Mouse (Mus musculus) small intestine, adult 2 months (tissue): ENCODE measurements around the gene Pramel7. TPM values are rescaled to one million over a fixed set of nuclear protein-coding genes. Genes with fewer than 3 reads are reported as not detected.
"Not testable (repeated sequence)": the region's sequence is repeated elsewhere in the genome, so short reads cannot be mapped to it uniquely, and the experiment has no call there.

Experiments used
- H3K27ac ChIP-seq: fragments of 200-500 bp; 2 replicates; pipeline ENCODE4 v1.5.1; 2012; ENCODE audit warnings: low read depth, low read length, control low read depth, inconsistent platforms; ENCODE audit not compliant: insufficient read depth
- H3K27me3 ChIP-seq: fragments of 200-500 bp; 2 replicates; pipeline ENCODE4 v1.6.1; 2012; ENCODE audit warnings: mild to moderate bottlenecking, moderate library complexity, low read length, inconsistent platforms; ENCODE audit not compliant: control insufficient read depth, insufficient read depth
- H3K36me3 ChIP-seq: fragments of 200-500 bp; 2 replicates; pipeline ENCODE4 v1.6.1; 2012; ENCODE audit warnings: mild to moderate bottlenecking, low read length, control low read depth, inconsistent platforms; ENCODE audit not compliant: control insufficient read depth, insufficient read depth
- H3K4me1 ChIP-seq: fragments of 200-500 bp; 2 replicates; pipeline ENCODE4 v1.6.1; 2012; ENCODE audit warnings: low read length, inconsistent platforms, mixed read lengths; ENCODE audit not compliant: control insufficient read depth, insufficient read depth, insufficient read length
- H3K4me3 ChIP-seq: fragments of 200-500 bp; 2 replicates; pipeline ENCODE4 v1.5.1; 2012; ENCODE audit warnings: low read depth, mild to moderate bottlenecking, control low read depth, inconsistent platforms, low read length, moderate library complexity
- CTCF ChIP-seq: fragments of 200-500 bp; IDR thresholded peaks from 2 replicates; pipeline ENCODE4 v1.5.1; 2012; ENCODE audit warnings: low read depth, mild to moderate bottlenecking, control low read depth, inconsistent platforms, low read length, moderate library complexity, mixed read lengths; ENCODE audit not compliant: insufficient replicate concordance, insufficient read length; ENCODE audit errors: extremely low read depth
- POLR2A ChIP-seq: fragments of 200-500 bp; IDR thresholded peaks from 2 replicates; pipeline ENCODE4 v1.6.1; 2012; ENCODE audit warnings: low read depth, mild to moderate bottlenecking, control low read depth, inconsistent platforms, low read length, moderate library complexity
- WGBS: fragments of 180-500 bp; shearing (Covaris S2); methylation state at CpG from one replicate; pipeline ENCODE4 v1.1.7; 2018; 5-methylcytosine and 5-hydroxymethylcytosine counted together
- polyA plus RNA-seq: library from polyadenylated mRNA; depleted of rRNA; stranded (reverse); fragments of >200 nt; gene quantifications from 2 replicates; pipeline ENCODE4 v1.2.3, GENCODE M21; 2012; rRNA removed

Gene Pramel7
- polyA plus RNA-seq = not detected in 2 replicates

- not testable (repeated sequence) for H3K4me3 ChIP-seq, H3K27me3 ChIP-seq, H3K4me1 ChIP-seq, H3K36me3 ChIP-seq, H3K27ac ChIP-seq
- WGBS = 87% methylated on average over 4 of the region's 5 CpGs
Observed at GRCm38 (mm10) chr2:87496993-87497392, at the start of gene Pramel7. Gene Pramel7 (minus strand): TSS chr2:87497093.

GRCm38 (mm10) chr2:87545442-87545841, 48.5 kb upstream of the Pramel7 start, which contains the start of gene Olfr1128:
Gene Olfr1128 (minus strand): TSS chr2:87545542.
- H3K27ac ChIP-seq = no peak within 1 kb of the TSS
- no peaks in the 10 kb centered on the region for H3K27me3 ChIP-seq
- no peak for TF ChIP-seq CTCF
- 81% methylated on average over 1 of the region's 1 CpGs for WGBS
- H3K36me3 ChIP-seq = no peaks in the 10 kb centered on the region
- H3K4me3 ChIP-seq = no peak within 1 kb of the TSS
- H3K4me1 ChIP-seq = no peaks in the 10 kb centered on the region

GRCm38 (mm10) chr2:87534826-87535225, 37.9 kb upstream of the Pramel7 start:
- Histone ChIP-seq H3K27ac (no peak overlapping the region), H3K4me1 (no peaks in the 10 kb centered on the region), H3K27me3 (no peaks in the 10 kb centered on the region), H3K36me3 (no peaks in the 10 kb centered on the region), H3K4me3 (no peak overlapping the region)
- 49% methylated on average over 2 of the region's 2 CpGs for WGBS
- TF ChIP-seq CTCF (no peak), POLR2A (no peak)

- Histone ChIP-seq H3K4me3 (no peak within 1 kb of the TSS), H3K4me1 (no peaks in the 10 kb centered on the region), H3K36me3 (no peaks in the 10 kb centered on the region), H3K27ac (no peak within 1 kb of the TSS), H3K27me3 (no peaks in the 10 kb centered on the region)
- TF ChIP-seq POLR2A (no peak), CTCF (no peak)
Observed at GRCm38 (mm10) chr2:87531496-87531895, 34.6 kb upstream of the Pramel7 start, which contains the start of gene Olfr153. Gene Olfr153 (plus strand): TSS chr2:87531796.

- not testable (repeated sequence) for H3K27me3 ChIP-seq, H3K4me3 ChIP-seq, H3K4me1 ChIP-seq, H3K36me3 ChIP-seq, H3K27ac ChIP-seq
- WGBS = 37% methylated on average over 39 of the region's 39 CpGs
Observed at GRCm38 (mm10) chr2:87525899-87526616, 29.2 kb upstream of the Pramel7 start.

GRCm38 (mm10) chr2:87520651-87521050, 23.8 kb upstream of the Pramel7 start:
- Histone ChIP-seq H3K27ac (no peak overlapping the region), H3K4me3 (no peak overlapping the region), H3K27me3 (no peaks in the 10 kb centered on the region), H3K36me3 (no peaks in the 10 kb centered on the region), H3K4me1 (no peaks in the 10 kb centered on the region)
- TF ChIP-seq POLR2A (no peak), CTCF (no peak)
- WGBS = 79% methylated on average over 4 of the region's 4 CpGs

- Histone ChIP-seq H3K4me1 (no peaks in the 10 kb centered on the region), H3K27ac (no peak overlapping the region), H3K4me3 (no peak overlapping the region), H3K27me3 (no peaks in the 10 kb centered on the region), H3K36me3 (no peaks in the 10 kb centered on the region)
- TF ChIP-seq CTCF (no peak), POLR2A (no peak)
- 83% methylated on average over 3 of the region's 3 CpGs for WGBS
Observed at GRCm38 (mm10) chr2:87516581-87516980, 19.7 kb upstream of the Pramel7 start.
